Mouse (Mus musculus) kidney, adult 2 months (tissue): ENCODE data around the gene Sec16b.

Experiments used
- CTCF ChIP-seq: fragments of 200-500 bp; conservative IDR thresholded peaks from 2 replicates; pipeline ENCODE4 v1.5.1; 2011; ENCODE audit warnings: low read depth, mild to moderate bottlenecking, control low read depth, low read length, moderate library complexity, mixed read lengths; ENCODE audit not compliant: insufficient read depth, insufficient read length
- POLR2A ChIP-seq: fragments of 200-500 bp; IDR thresholded peaks from one replicate; pipeline ENCODE4 v1.6.1; 2011; ENCODE audit warnings: low read depth, low read length, control low read depth

DNA sequence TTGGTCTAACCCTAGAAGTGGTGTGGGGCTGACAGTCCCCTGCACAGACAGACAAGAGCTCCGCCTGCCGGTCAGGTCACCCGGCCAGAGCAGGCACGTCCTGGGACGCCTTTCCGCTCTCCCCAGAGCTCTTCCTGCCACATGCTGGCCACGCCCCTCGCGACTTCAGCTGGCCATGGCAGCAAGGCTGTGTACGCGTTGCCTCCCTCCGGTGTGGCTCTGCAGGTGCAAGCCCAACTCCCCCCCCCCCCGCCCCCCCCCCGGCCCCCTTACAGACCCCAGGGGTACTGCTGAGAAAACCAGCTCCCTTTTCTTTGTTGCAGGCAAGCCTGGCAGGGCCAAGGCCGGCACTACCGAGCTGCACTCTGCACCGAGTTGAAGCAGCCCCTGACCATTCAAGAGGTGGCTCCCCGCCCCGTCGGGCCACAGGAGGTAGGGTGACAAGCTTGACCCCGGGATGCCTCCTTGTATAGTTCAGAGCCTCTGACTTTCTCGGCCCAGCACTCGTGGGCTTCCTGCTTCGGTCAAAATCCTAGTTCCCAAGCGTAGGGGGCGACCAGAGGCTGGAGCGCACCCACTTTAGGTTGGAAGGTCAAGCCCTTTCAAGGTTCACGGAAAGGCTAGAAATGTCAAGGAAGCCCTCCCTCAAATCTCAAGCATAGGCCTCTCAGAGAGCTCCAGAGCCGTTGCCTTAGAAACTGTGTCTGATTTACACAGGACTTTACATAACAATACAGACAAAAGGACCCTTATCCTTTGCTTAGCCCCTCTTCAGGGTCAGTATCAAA is 47.9 kb upstream of the Sec16b start, which contains the start of gene Cryzl2:
- TF ChIP-seq CTCF = peak; percentile 88
- peak; percentile 55 for TF ChIP-seq POLR2A
